Mouse (Mus musculus) spleen, adult 12 weeks (tissue): Measurements from ENCODE around the gene Aldh9a1.
"Not testable (repeated sequence)": the region's sequence is repeated elsewhere in the genome, so short reads cannot be mapped to it uniquely, and the experiment has no call there.

Source experiments
- DNase-seq: peaks from one replicate; pipeline ENCODE4 v3.0.0; 2022; ENCODE audit warnings: low spot score

The Aldh9a1 gene

DNA sequence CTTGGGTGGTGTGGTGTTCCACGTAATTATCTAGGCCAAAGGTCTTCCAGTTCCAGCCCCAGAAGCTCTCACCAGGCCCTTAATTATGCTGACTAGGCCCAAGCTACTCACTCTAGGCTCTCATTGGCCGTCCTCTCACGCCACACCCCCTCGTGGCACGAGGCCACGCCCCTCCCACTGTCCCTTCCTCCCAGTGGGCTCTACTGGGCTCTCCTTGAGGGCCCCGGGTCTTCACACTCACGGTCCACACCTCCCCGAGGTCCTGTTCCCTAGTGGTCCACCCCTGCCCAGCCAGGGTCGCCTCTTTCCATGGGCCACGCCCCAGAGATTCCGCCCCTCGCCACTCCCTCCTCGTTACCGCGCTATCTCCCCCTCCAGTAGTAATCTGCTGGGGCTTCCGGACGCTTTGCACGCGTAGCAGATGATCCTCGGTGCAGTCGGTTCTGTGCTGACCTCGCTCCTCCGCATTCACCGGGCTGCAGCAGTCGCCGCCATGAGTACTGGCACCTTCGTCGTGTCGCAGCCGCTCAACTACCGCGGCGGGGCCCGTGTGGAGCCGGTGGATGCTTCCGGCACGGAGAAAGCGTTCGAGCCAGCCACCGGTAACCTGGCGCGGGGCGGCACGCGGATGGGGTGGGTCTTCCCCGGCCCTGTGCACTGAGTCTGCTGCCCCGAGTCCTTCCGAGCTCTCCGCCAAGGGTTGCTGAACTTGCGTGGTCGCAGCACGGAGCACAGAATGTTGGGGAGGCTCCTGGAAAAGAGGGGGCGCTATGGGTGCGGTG is at the start of gene Aldh9a1:
Gene Aldh9a1, plus strand, starts transcription at position 177 of the 782 bp plus-strand sequence.
- peak; percentile 84 for DNase-seq

DNA sequence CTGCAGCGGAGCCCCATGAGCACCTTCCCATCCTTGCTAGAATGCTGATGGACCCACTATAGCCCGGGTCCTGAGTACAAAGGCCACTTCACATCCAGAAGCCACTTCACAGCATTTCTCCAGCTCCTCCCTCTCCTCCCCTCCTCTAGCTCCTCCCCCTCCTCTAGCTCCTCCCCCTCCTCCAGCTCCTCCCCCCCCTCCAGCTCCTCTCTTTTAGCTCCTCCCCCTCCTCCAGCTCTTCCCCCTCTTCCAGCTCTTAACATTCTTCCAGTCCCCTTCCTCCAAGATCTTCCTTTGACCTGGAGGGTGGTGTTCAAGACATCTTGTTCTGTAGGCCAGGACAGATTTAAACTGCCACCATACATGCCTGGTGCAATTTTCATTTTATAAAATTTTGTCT is 49.7 kb upstream of the Aldh9a1 start:
- DNase-seq: no peak

GRCm38 (mm10) chr1:167305501-167306137 is 44.2 kb upstream of the Aldh9a1 start:
- no peak for DNase-seq

- DNase-seq: peak; percentile 54
Observed at GRCm38 (mm10) chr1:167306451-167307240, 43.1 kb upstream of the Aldh9a1 start.

DNA sequence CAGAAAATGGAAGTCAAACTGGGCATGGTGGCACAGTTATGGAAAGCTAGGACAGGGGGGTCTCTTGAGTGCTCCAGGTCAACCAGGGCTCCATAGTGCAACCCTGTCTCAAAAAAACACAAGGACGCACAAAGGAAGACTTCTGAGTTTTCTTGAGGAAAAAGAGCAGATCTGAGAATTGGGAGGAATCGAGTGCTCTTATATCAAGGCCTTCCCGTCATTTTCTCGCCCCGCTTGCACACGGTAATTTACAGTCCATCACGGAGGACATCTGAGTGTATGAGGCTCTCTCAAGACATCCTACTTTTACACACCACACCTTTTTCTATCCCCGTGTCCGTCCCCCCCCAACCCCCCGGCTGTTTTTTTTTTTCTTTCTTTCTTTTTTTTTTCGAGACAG is 42.1 kb upstream of the Aldh9a1 start:
- no peak for DNase-seq

DNA sequence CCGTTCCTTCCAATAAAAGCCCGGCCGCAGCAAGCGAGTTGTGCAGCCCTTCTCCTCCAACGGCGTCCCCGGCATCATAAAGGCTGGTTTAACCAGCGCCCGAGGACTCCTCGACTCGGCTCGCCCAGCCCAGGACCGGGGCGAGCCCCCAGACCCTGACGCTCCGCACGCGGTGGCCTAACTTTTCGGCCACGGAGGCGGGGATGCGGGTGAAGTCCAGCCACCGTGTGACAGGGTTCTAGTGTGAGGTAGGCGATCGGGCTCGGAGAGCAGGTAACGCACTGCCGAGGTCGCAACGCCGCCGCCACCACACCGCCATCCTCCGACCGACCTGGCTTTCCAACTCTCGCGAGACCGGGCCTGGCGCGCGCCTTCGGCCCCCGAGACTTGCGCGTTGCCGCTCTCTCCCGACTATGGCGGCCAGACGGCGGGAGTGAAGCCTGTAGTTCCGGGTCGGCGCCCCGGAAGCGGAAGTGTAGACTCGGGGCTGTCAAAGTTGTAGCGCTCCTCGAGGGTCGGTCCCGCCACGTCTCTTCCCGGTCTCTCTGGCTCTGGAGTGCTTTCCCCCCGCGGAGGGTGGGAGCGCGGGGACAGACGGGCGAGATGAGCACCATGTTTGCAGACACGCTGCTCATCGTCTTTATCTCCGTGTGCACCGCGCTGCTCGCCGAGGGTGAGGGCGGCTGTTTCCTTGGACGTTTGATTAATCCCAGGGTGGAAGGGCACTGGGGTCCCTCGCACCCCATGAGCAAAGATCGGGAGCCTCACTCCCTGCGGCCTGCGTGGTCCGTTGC is 41.3 kb upstream of the Aldh9a1 start, which contains the start of gene Tmco1:
Gene Tmco1, plus strand, starts transcription at position 118 of the 794 bp plus-strand sequence.
- DNase-seq: peak; percentile 97

DNA sequence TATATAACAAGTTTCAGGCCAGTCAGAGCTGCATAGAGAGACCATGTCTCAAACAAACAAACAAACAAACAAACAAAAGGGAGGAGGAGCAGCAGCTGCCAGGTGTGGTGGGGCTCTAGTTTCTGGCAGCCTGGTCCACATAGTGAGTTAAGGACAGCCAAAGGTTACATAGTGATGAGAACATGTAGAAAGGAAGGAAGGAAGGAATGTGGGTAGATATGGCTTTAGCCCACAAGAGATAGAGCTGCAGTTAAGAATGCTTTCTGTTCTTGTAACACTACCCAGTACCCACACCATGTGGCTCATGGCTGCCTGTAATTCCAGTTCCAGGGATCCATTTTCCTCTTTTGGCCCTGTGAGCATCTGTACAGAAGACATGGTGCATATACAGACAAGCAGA is 37.4 kb upstream of the Aldh9a1 start:
- DNase-seq: no peak

DNA sequence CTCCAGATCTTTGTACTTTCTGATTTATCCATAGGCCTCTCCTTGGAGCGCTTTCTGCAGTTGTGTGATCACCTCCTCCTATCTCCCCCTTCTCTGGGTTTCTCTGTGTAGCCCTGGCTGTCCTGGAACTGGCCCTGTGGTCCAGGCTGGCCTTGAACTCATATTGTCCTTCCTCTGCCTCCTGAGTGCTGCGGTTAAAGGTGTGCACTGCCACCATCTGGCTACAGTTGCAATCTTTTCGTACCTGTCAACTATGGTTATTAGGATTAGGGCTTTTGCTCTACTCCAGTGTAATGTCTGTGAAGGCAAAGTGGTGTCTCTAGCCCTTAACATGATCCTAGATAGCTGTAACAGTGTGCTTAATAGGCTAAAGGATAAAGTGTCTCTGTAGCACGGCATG is 36.6 kb upstream of the Aldh9a1 start:
- DNase-seq: no peak

- no peak for DNase-seq
Observed at GRCm38 (mm10) chr1:167321691-167322090, 28.1 kb upstream of the Aldh9a1 start.

DNA sequence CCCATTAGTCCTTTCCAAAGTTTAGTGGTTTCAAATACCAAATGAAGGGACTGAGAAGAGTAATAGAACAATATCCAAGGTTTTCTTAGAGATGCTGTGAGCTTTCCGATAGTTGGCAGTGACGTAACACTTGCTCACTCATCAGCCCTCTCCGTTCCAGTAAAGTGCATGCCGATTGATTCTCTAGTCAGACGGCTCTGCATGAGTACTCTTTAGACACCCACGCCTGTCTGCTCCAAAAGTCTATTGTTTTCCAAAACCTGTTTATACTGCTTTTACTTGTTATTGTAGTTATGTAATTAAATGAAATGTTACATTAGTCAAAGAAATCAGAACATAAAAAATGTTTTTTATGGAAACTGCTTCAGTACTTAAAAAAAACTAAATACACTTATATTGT is 21.0 kb upstream of the Aldh9a1 start:
- DNase-seq: no peak

GRCm38 (mm10) chr1:167331106-167331505 is 18.7 kb upstream of the Aldh9a1 start:
- DNase-seq: no peak

DNA sequence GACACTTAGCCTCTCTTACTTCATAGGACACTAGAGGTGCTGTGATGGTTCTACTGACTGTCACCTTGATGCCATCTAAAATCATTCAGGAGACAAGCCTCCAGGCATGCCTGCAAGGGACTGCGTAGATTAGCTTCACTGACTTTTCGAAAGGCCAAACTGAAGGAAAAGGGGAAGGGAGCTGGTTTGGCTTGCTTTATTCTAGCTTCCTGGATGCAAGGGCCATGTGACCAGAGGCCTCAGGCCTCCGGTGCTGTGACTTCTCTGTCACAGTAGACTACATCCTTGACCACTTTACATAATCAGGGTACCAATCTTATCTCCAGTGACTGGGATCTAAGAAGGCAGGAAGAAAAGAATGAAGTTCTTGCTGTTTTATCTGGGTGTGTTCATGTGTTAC is 13.4 kb upstream of the Aldh9a1 start:
- no peak for DNase-seq

DNA sequence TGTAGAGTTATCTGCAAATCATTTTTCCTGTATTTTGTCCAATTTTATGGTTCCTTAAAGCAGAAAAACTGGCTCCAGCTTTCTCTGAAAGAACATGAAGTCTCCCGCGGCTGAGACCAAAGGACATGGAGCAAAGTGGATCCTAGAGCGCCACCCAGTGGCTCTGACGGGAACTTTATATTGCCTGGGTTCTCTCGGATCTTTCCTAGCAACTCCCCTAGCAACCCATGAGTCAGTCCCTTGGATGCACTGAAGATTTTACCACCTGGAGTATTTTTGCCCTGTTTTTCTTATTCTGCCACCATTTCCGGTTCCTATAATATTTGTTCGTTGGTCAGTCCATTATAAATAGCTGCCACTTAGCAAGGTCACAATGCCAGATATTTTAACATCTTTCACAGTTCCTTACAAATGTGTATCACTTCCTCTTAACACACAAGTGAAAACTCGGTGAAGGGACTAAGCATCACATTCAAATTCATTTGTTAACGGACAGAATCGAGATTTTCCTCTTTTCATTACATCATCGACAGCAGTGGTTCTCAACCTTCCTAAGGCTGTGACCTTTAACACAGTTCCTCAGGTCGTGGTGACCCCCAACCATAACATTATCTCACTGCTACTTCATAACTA is 12.2 kb upstream of the Aldh9a1 start:
- peak; percentile 74 for DNase-seq

GRCm38 (mm10) chr1:167339177-167339781 is 10.5 kb upstream of the Aldh9a1 start:
- no peak for DNase-seq

- peak; percentile 17 for DNase-seq
Observed at GRCm38 (mm10) chr1:167340111-167340787, 9.5 kb upstream of the Aldh9a1 start.

DNA sequence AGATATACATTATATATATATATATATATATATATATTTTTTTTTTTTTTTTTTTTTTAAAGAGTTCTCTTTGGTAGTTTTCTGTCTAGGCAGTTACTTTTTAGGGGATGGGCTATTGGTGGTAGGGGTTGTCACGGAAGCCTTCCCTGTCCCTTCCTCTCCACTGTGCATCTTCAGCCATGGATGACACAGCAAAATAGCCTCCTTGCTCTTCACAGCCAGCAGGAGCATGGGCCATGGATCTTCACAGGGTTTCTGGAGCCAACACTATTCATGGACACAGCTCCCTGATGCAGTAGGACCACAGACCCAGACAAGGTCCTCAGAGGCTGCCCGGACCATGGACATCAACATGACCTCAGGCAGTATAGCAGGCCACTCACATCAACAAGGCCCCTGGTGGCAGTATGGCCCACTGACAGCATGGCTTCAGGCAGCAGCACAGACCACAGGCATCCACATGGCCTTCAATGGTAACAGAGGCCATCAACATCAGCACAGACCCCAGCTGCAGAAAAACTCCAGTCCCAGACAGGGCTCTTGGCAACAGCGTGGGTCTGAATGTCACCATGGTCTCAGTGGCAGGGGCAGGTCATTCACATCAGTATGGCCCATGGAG is 8.8 kb upstream of the Aldh9a1 start:
- peak; percentile 15 for DNase-seq

GRCm38 (mm10) chr1:167342831-167343230 is 7.0 kb upstream of the Aldh9a1 start:
- DNase-seq: no peak

DNA sequence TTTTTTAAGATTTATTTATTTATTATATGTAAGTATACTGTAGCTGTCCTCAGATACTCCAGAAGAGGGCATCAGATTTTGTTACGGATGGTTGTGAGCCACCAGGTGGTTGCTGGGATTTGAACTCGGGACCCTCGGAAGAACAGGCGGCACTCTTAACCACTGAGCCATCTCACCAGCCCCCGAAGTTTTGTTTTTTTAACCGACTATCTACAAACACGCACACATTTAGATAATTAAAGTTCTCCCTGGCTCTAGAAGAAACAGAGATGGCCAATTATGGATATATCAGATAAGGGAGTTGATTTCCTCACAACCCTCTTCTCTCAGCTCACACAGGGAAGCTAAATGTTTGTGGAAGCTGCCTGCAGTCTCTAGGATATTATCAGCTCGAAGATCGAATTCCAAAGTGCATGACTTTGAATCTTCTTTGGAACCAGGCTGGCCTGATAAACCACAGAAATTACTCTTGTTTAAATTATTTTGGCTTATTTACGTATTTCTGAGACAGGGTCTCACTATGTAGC is 3.7 kb upstream of the Aldh9a1 start:
- not testable (repeated sequence) for DNase-seq

- not testable (repeated sequence) for DNase-seq
Observed at GRCm38 (mm10) chr1:167349206-167349605, 585 bp upstream of the Aldh9a1 start.
